Mouse (Mus musculus) yolk sac, embryonic 10.5 days (tissue): ENCODE measurements around the gene Msh3.
"Not testable (repeated sequence)": the region's sequence is repeated elsewhere in the genome, so short reads cannot be mapped to it uniquely, and the experiment has no call there.

ENCODE experiments used
- DNase-seq: peaks from one replicate; pipeline ENCODE4 v3.0.0-alpha.2; 2017; ENCODE audit warnings: low spot score

Gene Msh3

DNA sequence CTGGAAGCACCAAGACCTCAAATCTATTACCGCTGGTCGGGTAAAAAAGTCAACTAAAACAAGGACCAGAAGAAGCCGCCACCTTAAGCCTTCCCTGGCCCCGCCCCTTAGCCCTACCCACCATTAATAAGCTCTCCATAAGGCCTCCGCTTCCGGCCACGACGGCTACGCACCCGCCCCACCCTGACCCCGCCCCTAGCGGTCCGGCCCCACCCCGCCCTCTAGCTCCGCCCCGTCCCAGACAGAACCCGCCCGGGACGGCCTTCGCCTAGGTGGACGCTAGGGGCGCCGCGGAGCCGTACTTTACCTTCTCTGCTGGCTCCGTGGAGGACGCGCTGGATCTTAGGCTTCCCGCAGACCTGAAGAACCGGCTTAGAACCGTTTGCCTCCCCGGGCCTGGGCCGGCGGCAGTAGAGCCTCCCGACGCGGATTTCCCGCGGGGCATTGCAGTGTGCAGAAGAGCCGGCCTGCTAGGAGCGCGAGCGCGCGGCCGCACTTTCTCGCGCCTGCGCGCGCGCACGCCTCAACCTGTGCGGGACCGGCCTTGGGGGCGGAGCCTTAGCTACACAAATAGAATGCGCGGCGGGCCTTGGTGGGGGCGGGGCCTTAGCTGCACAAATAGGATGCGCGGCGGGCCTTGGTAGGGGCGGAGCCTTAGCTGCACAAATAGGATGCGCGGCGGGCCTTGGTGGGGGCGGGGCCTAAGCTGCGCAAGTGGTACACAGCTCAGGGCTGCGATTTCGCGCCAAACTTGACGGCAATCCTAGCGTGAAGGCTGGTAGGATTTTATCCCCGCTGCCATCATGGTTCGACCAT lies at the start of gene Msh3, which contains the start of gene Dhfr:
Gene Msh3, minus strand, starts transcription at position 548 of the 816 bp plus-strand sequence.
Gene Dhfr, plus strand, starts transcription at position 271 of the 816 bp plus-strand sequence.
- DNase-seq = peak; percentile 99

GRCm38 (mm10) chr13:92403496-92403895 lies 48.7 kb upstream of the Msh3 start:
- DNase-seq = no peak

- no peak for DNase-seq
These were observed 47.3 kb upstream of the Msh3 start for GRCm38 (mm10) chr13:92402063-92402462.

- DNase-seq = no peak
These were observed 43.9 kb upstream of the Msh3 start for GRCm38 (mm10) chr13:92398491-92399384.

DNA sequence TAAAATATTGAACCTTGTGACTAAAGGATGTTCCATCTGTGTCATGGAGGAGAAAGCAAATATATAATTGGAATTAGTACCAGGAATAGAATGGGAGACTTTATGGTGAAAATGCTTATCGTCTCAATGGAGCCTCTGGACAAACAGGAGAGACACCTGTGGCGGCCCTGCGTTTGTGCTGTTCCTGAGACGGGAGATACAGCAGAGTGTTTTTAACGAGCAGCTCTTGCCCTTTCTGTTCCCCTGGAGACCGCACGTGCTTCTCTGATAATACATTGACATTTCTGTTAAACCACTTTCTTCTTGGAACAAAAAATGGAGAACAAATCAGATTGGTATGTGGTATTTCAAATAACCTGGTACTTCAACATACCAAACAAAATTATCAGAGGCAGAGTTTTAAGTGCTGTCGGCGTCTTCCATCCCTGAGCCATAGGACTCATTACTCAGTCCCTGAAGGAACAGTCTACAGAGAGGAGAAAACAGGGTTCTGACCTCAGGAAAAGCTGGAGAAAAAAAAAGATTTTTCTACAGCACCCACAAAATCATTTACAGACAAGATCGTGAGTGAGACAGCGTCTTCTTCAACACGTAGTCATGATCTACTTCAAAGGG lies 38.4 kb upstream of the Msh3 start:
- no peak for DNase-seq

DNA sequence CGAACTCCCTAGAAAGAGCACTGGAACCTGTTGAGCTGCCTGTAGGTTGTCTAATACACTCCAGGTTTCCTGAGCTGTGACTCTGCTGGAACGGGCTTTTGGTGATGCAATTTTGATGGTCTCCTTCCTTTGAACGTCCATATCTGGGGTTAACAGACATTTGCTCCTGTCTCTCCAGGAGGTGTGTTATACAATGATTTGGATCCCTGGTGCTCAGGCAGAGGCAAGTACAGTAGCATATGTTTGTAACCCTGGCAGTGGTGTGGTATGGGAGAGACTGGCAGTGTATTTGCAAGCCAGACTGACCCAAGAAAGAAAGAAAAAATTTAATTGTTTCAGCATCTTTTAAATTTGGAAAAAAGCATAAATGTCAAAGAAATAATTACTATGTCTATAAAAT lies 32.6 kb upstream of the Msh3 start:
- DNase-seq = no peak

DNA sequence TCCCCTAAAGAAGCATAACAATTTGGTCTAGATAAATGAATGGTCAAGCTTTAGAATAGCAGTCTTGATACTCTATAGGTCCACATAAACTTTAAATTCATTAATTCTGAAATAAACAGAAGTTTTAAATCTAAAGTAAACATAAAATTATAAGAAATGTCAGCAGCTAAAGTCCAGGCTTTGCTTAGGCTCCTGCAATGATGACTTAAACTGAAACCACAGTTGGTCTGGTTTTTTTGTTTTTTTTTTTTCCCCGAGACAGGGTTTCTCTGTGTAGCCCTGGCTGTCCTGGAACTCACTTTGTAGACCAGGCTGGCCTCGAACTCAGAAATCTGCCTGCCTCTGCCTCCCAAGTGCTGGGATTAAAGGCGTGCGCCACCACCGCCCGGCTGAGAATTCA lies 16.7 kb upstream of the Msh3 start:
- DNase-seq = not testable (repeated sequence)

- no peak for DNase-seq
These were observed 16.0 kb upstream of the Msh3 start for GRCm38 (mm10) chr13:92370811-92371210.

GRCm38 (mm10) chr13:92365312-92365711 lies 10.5 kb upstream of the Msh3 start:
- no peak for DNase-seq

DNA sequence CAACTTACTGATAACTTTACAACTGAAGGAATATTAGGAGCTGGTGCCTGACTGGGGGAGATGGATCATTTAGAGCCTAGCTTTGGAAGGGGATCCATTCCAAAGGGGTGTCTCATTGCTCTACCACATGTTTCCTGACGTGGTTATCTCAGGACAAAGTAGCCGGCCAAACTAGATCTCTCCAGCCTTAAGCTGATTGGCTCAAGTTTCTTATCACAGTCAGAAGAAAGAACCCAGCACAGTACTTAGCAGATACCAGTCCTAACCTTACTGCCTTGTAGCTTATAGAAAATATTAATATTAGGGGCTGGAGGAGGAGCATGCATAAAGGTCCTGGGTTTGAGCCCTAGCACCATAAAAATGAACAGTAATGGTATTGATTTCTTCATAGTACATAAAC lies 6.8 kb upstream of the Msh3 start:
- DNase-seq = no peak

GRCm38 (mm10) chr13:92357644-92358043 lies 2.8 kb upstream of the Msh3 start:
- no peak for DNase-seq

- DNase-seq = no peak
These were observed 1.6 kb upstream of the Msh3 start for GRCm38 (mm10) chr13:92356376-92356775.

DNA sequence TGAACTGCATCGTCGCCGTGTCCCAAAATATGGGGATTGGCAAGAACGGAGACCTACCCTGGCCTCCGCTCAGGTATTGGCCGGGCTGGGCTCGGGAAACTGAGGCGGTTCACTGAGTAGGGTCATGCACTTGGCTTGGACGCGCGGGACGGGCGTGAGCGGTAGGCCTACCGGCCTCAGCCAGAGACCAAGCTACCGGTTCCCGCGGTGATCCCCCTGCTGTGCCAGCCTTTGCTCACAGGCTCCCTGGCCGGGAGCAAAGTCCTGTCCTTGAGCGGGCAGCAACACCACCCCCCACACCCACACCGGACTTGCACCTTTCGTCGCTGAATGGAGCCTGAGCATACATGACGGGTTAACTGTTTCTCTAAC lies 455 bp upstream of the Msh3 start:
- DNase-seq = no peak

DNA sequence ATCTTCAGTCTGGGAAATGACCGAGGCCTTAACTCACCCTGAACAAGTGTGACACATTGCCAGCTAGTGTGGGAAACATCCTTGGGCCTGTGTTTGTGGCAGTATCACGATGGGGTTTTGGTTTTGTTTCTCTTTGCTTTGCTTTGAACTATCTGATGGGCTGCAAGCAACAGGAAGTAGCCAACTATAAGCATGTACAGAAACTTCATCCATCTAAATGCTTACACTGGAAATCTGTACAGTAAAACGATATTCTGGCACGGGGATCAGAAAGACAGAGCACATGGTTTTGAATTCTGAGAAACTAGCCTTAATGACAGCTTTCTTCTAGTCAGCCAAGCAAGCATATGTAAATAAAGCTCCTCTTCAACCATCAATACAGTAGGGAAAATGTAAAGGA lies 847 bp downstream of the Msh3 start:
- no peak for DNase-seq

DNA sequence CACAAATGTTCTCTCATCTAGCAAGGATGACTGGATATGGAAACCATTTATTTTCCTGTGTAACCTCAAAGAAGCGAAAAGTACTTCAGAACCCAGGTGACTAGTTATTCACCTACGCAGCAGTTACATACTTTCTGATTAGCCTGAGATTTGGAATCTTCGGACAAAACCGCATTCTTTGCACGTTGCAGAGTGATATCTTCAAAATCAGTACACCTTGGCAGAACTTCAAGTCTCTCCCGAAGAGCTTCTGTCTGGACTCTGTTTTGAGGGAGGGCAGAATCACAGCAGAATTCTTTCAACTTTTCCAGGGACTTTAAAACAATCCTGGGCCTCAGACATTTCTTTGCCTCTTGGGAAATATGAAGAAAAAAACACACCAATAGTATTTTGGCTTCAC lies 3.7 kb downstream of the Msh3 start:
- no peak for DNase-seq

DNA sequence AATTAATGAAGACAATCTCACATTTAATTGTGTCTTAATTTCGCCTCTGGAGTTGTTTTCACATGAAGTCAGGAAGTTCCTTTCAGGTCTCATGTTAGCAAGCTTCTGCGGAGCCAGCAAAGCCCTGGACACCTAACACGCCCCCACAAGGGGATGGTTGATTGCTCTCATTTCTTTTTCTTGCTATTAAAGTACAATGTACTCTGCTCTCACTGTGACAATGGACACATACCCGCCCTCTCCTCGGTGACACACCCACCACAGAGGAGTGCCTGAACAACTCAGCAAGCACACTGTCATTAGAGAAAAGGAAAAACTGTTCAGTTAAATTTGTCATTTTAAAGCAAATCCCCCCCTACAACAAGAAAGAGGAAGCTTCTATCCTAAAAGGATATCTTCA lies 8.5 kb downstream of the Msh3 start:
- no peak for DNase-seq

GRCm38 (mm10) chr13:92344033-92344432 lies 10.8 kb downstream of the Msh3 start:
- DNase-seq = no peak

DNA sequence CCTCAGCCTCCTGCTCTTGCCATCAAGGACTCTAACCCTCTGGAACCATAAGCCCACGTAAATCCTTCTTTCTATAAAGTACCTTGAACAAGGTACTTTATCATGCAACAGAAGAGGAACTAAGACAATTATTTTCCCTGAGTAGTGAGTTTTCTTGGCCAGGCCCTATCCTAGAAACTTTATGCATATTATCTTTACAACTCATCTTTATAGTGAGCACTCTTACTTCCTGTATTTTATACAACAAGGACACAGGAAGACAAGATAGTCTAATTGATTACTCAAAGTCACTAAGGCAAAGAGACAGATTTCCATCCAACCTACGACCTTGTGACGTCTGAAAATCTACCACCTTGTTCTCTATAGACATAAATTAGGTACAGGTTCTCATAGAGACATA lies 15.0 kb downstream of the Msh3 start:
- no peak for DNase-seq

- DNase-seq = no peak
These were observed 16.9 kb downstream of the Msh3 start for GRCm38 (mm10) chr13:92337773-92338462.

GRCm38 (mm10) chr13:92336857-92337256 lies 17.9 kb downstream of the Msh3 start:
- no peak for DNase-seq

- DNase-seq = no peak
These were observed 22.5 kb downstream of the Msh3 start for GRCm38 (mm10) chr13:92332103-92332879.
